Mouse (Mus musculus): ENCODE measurements around the gene Man1b1. TPM values are rescaled to one million over a fixed set of nuclear protein-coding genes. Genes with fewer than 3 reads are reported as not detected.

Gene Man1b1
- polyA plus RNA-seq, 1 experiment from 2014 or later = 47.0 TPM

- no peak overlapping the region for H3K9ac ChIP-seq
- peaks cover 45% of the 10 kb centered on the region for H3K36me3 ChIP-seq
- peaks cover 21% of the 10 kb centered on the region for H3K4me1 ChIP-seq
- H3K27ac ChIP-seq = no peak overlapping the region
- no peaks in the 10 kb centered on the region for H3K27me3 ChIP-seq
- H3K9me3 ChIP-seq = no peaks in the 10 kb centered on the region
- WGBS = 85% methylated on average over 6 of the region's 6 CpGs
- no peak overlapping the region for H3K4me2 ChIP-seq
- H3K4me3 ChIP-seq = no peak overlapping the region
- no peak for ATAC-seq (ENCODE audit: insufficient number of reproducible peaks, low FRiP score, low TSS enrichment, low read depth)
Measured at GRCm38 (mm10) chr2:25354211-25354610, 22.1 kb downstream of the Man1b1 start.

DNA sequence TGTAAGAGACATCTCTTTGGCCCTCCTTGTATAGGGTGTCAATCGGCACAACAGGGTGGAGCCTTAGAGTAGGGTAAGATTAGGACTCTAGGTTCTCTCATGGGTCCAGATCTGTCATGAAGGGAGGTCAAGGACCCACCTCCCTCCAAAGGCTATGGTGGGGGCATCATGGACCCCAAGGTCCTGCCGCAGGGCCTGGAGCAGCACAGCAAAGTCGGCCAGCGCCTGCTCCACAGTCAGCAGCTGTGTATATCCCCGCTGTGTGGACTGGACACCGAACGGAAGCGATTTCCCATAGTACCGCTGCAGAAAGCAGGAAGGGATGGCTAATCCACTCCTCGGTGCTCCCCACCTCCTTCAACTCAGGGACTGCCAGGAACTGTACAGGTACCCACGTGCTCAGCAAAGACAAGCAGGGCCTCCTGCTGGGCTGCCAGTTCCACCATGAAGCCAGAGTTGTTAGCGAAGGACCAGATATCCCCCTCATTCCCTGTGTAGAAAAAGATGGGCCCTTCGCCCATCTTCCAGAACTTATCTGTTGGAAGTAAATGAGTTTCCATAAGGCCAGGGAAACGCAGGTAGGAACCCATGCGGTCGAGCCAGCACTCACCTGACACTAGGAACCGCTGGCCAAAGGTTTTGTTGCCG, 23.4 kb downstream of the Man1b1 start:
- Histone ChIP-seq H3K36me3 (peaks cover 34% of the 10 kb centered on the region), H3K9me3 (no peaks in the 10 kb centered on the region), H3K4me3 (peak overlapping the region; percentile 56), H3K9ac (peak overlapping the region; percentile 44), H3K27ac (no peak overlapping the region), H3K27me3 (no peaks in the 10 kb centered on the region), H3K4me1 (peaks cover 21% of the 10 kb centered on the region), H3K4me2 (peak overlapping the region; percentile 88)
- WGBS = 36% methylated on average over 18 of the region's 18 CpGs
- ATAC-seq (ENCODE audit: insufficient number of reproducible peaks, low FRiP score, low TSS enrichment, low read depth) = no peak

DNA sequence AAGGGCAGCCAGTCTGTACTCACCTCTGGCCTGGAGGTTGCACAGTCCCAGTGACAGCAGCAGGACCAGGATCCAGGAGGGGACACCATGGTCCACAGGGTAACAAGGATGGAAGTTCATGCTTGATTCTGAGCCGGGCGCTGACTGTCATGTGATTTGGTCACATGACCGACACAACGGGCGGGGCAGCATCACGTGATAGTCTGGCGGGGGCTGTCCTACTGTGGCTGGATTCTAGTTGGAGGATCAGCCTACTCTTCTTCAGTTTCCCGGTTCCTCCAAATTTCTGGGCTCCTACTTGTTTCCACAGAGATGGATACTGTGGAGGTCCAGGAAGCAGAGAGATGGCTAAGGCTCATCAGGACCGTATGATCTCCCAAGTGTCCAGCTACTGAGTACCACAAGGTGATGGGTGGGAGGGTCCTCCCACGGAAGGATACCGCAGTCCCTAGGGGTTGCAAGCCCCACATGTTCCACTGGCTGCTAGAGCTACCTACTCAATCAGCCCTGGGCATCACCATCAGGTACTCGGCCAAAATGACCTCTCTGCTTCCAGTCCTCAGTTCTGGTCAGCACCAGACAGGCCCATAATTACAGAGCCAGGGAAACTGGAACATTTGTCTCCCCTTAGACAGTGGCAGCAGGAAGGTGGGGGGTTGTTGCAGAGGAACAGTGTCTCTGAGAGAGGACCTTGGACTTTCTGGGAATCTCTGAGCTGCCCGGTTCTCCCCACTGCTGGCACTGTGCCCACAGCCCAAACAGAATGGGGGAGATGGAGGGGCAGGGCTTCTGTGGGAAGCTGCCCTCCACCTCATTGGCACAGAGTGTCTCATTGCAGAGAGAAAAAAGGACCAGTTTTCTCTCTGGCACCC, 24.3 kb downstream of the Man1b1 start, which contains the start of gene Dpp7:
Gene Dpp7 (minus strand): TSS at position 152 of the 872 bp plus-strand sequence.
- Histone ChIP-seq H3K36me3 (peaks cover 25% of the 10 kb centered on the region), H3K4me2 (peak within 1 kb of the TSS; percentile 88), H3K9me3 (no peaks in the 10 kb centered on the region), H3K4me3 (peak within 1 kb of the TSS; percentile 56), H3K27me3 (no peaks in the 10 kb centered on the region), H3K27ac (no peak within 1 kb of the TSS), H3K4me1 (peaks cover 21% of the 10 kb centered on the region), H3K9ac (peak within 1 kb of the TSS; percentile 44)
- ATAC-seq (ENCODE audit: insufficient number of reproducible peaks, low FRiP score, low TSS enrichment, low read depth) = peak; percentile 70
- WGBS = 5% methylated on average over 13 of the region's 13 CpGs

- WGBS = 76% methylated on average over 4 of the region's 4 CpGs
- Histone ChIP-seq H3K4me3 (no peak overlapping the region), H3K36me3 (peaks cover 7% of the 10 kb centered on the region; the same call in 1 of the 2 replicates), H3K4me2 (no peak overlapping the region), H3K9ac (no peak overlapping the region), H3K27ac (no peak overlapping the region), H3K27me3 (peaks cover 10% of the 10 kb centered on the region), H3K4me1 (peaks cover 21% of the 10 kb centered on the region), H3K9me3 (no peaks in the 10 kb centered on the region)
- ATAC-seq (ENCODE audit: insufficient number of reproducible peaks, low FRiP score, low TSS enrichment, low read depth) = no peak
Measured at GRCm38 (mm10) chr2:25359848-25360247, 27.7 kb downstream of the Man1b1 start.

- ATAC-seq (ENCODE audit: insufficient number of reproducible peaks, low FRiP score, low TSS enrichment, low read depth) = no peak
- H3K4me2 ChIP-seq = no peak overlapping the region
- H3K36me3 ChIP-seq = peaks cover 7% of the 10 kb centered on the region; the same call in 1 of the 2 replicates
- H3K9ac ChIP-seq = no peak overlapping the region
- H3K4me1 ChIP-seq = peaks cover 3% of the 10 kb centered on the region
- H3K27me3 ChIP-seq = peaks cover 21% of the 10 kb centered on the region
- 48% methylated on average over 13 of the region's 13 CpGs for WGBS
- no peak overlapping the region for H3K4me3 ChIP-seq
- H3K27ac ChIP-seq = no peak overlapping the region
- H3K9me3 ChIP-seq = no peaks in the 10 kb centered on the region
Measured at GRCm38 (mm10) chr2:25363478-25364178, 31.5 kb downstream of the Man1b1 start.

DNA sequence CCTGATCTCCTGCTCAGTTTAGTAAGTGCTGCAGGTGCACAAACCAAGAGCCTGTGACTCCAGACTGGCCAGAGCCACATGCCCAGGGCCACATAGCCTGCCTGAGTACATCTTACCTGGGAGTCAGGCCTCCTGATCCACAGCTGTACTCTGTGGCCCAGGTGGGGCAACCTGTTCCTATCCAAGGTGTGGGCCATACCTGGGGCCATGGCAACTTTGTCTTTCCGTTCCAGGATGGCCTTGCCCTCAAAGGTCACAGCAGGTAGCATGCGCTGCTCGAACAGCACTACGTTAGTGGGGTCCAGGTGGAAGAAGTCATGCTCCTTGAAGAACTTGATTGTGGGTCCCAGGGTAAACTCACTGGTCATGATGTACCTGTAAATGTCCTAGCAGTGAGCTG, 32.2 kb downstream of the Man1b1 start:
- Histone ChIP-seq H3K36me3 (peaks cover 7% of the 10 kb centered on the region; the same call in 1 of the 2 replicates), H3K9ac (no peak overlapping the region), H3K4me3 (peak overlapping the region; percentile 63; the same call in 1 of the 2 replicates), H3K9me3 (no peaks in the 10 kb centered on the region), H3K4me2 (peak overlapping the region; percentile 97; the same call in 1 of the 2 replicates), H3K4me1 (peaks cover 3% of the 10 kb centered on the region), H3K27me3 (peaks cover 23% of the 10 kb centered on the region), H3K27ac (no peak overlapping the region)
- WGBS = 87% methylated on average over 4 of the region's 4 CpGs
- no peak for ATAC-seq (ENCODE audit: insufficient number of reproducible peaks, low FRiP score, low TSS enrichment, low read depth)

DNA sequence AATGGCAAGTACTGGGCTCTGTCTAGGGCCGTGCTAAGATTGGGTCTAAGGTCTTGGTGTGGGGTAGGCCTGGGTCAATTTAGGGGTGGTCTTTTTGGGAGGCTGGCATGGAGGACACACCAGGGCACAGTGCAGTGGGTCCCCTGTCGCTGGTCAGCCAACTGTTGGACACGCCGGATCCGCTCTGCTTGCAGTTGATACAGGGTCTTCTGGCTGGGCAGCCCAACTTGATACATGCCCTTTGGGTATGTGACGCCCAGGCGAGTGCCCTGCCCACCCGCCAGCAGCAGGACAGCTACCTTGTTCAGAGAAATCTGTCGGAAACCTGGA, 32.6 kb downstream of the Man1b1 start:
- Histone ChIP-seq H3K4me1 (peaks cover 3% of the 10 kb centered on the region), H3K4me2 (peak overlapping the region; percentile 97), H3K9me3 (no peaks in the 10 kb centered on the region), H3K4me3 (peak overlapping the region; percentile 63), H3K36me3 (peaks cover 7% of the 10 kb centered on the region; the same call in 1 of the 2 replicates), H3K27me3 (peaks cover 23% of the 10 kb centered on the region), H3K27ac (no peak overlapping the region), H3K9ac (peak overlapping the region; percentile 67; the same call in 1 of the 2 replicates)
- no peak for ATAC-seq (ENCODE audit: insufficient number of reproducible peaks, low FRiP score, low TSS enrichment, low read depth)
- 25% methylated on average over 9 of the region's 9 CpGs for WGBS

DNA sequence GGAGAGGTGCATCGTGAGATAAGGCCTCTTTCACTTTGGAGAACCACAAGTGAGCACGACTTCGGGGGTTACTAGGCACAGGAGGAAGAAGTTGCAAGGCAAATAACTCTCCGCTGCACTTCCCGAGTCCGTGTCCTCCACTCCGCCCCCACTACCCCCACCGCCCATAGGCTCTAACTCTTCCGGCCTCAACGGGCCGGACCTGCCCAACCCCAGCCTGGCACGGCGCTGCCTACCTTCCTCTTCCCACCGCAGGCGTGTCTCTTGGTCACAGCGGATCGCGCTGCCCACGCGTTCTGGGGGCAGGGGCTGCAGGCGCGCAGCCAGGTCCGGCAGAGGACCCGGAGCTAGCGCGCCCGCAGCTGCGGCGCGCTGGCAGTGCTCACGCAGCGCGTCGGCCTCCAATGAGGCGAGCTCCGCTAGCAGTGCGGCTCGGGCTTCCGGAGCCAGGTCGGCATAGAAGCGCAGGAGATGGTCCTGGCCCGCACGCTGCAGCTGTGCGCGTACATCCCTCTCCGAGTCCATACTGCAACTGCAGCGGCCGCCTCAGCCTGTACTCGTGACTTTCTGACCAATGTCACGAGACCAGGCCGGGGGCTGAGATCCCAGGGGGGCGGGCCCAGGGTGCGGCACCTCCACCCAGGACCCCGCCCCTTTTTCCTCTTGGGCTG, 33.1 kb downstream of the Man1b1 start, which contains the start of gene Uap1l1:
Gene Uap1l1 (minus strand): TSS at position 592 of the 671 bp plus-strand sequence.
- Histone ChIP-seq H3K4me1 (peaks cover 3% of the 10 kb centered on the region), H3K4me3 (peak within 1 kb of the TSS; percentile 63), H3K9ac (peak within 1 kb of the TSS; percentile 67), H3K9me3 (no peaks in the 10 kb centered on the region), H3K27ac (peak within 1 kb of the TSS; percentile 59; the same call in 1 of the 2 replicates), H3K27me3 (peaks cover 23% of the 10 kb centered on the region), H3K4me2 (peak within 1 kb of the TSS; percentile 97), H3K36me3 (0 out of 2 replicates have a peak, but pooled peaks cover 4% of the 10 kb centered on the region)
- under 1% methylated on average over 54 of the region's 54 CpGs for WGBS
- peak; percentile 71 for ATAC-seq (ENCODE audit: insufficient number of reproducible peaks, low FRiP score, low TSS enrichment, low read depth)

GRCm38 (mm10) chr2:25369996-25370395, 37.9 kb downstream of the Man1b1 start:
- H3K9me3 ChIP-seq = no peaks in the 10 kb centered on the region
- peaks cover 13% of the 10 kb centered on the region for H3K27me3 ChIP-seq
- no peak for ATAC-seq (ENCODE audit: insufficient number of reproducible peaks, low FRiP score, low TSS enrichment, low read depth)
- H3K27ac ChIP-seq = no peak overlapping the region
- H3K4me1 ChIP-seq = peaks cover 30% of the 10 kb centered on the region
- H3K4me3 ChIP-seq = no peak overlapping the region
- no peak overlapping the region for H3K4me2 ChIP-seq
- no peak overlapping the region for H3K9ac ChIP-seq
- WGBS = 86% methylated on average over 3 of the region's 3 CpGs
- no peaks in the 10 kb centered on the region; the same call in 1 of the 2 replicates for H3K36me3 ChIP-seq

DNA sequence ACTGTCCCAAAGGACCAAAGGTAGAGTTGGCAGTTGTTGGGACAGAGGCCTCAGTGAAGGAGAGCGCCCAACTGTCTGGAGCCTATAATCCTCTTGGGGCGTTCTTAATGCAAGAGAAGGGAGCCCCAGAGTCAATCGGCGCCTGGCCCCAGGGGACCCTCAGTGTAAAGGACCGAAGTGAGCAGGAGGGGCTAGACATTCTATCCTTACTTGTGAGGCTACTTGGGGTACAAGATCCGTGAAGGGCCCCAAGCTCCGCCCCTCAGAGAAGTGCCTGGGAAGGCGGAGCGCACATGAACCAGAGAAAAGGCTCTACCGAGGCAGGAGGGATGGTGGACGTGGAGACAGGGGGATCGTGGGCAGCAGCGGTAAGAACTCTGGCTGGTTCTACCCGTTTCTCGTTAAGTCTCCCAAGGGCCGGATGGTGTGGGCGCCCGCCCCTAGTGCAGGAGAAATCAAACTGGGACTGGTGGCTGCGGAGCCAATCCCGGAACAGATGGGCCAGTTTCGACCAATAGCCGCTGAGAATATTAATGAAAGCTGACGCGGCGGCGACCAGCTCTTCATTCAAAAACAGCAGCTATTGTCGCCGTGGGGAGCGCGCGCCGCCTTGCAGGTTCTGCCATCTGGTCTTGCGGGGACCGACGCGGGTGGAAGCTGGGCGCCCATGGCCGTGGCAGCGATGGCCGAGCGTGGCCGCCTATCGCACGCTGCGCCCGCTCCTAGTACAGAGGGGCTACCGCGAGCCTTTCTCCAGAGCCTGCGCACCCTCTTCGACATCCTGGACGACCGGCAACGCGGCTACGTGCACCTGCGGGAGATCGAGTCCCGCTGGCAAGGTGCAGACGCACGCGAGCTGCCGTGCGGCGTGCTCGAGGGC, 39.9 kb downstream of the Man1b1 start, which contains the start of gene Sapcd2:
Gene Sapcd2 (plus strand): TSS at position 558 of the 880 bp plus-strand sequence.
- WGBS = under 1% methylated on average over 65 of the region's 65 CpGs
- H3K9ac ChIP-seq = peak within 1 kb of the TSS; percentile 39
- peak; percentile 82 for ATAC-seq (ENCODE audit: insufficient number of reproducible peaks, low FRiP score, low TSS enrichment, low read depth)
- peaks cover 27% of the 10 kb centered on the region for H3K4me1 ChIP-seq
- H3K27me3 ChIP-seq = 0 out of 2 replicates have a peak, but pooled peaks cover 3% of the 10 kb centered on the region
- H3K4me2 ChIP-seq = peak within 1 kb of the TSS; percentile 97
- no peaks in the 10 kb centered on the region for H3K9me3 ChIP-seq
- peak within 1 kb of the TSS; percentile 80 for H3K27ac ChIP-seq
- H3K36me3 ChIP-seq = peaks cover 18% of the 10 kb centered on the region
- H3K4me3 ChIP-seq = peak within 1 kb of the TSS; percentile 63

All from limb, embryonic 15.5 days (tissue).